Mouse (Mus musculus) layer of hippocampus, adult 2 months (tissue): Measurements from ENCODE around the gene Hao1. TPM values are rescaled to one million over a fixed set of nuclear protein-coding genes. Genes with fewer than 3 reads are reported as not detected.

Source experiments
- DNase-seq, 2 experiments: peaks; one replicate each; pipeline ENCODE4 v3.0.0; 2022; ENCODE audit warnings: low spot score in 2 of 2
- H3K27ac ChIP-seq: fragments of 200-600 bp; 2 replicates; pipeline ENCODE4 v1.8.1; 2022
- H3K4me3 ChIP-seq: fragments of 200-600 bp; 2 replicates; pipeline ENCODE4 v1.8.1; 2022; ENCODE audit warnings: mild to moderate bottlenecking
- CTCF ChIP-seq: fragments of 200-600 bp; conservative IDR thresholded peaks from 2 replicates; pipeline ENCODE4 v1.8.1; 2022; ENCODE audit warnings: antibody characterized with exemption, mild to moderate bottlenecking, moderate library complexity
- total RNA-seq, 2 experiments: library from RNA; stranded (reverse); gene quantifications; 2 replicates each; pipeline ENCODE4 v1.2.3; 2021

Hao1 gene
- total RNA-seq, 2 experiments from 2014 or later, result not detected

DNA sequence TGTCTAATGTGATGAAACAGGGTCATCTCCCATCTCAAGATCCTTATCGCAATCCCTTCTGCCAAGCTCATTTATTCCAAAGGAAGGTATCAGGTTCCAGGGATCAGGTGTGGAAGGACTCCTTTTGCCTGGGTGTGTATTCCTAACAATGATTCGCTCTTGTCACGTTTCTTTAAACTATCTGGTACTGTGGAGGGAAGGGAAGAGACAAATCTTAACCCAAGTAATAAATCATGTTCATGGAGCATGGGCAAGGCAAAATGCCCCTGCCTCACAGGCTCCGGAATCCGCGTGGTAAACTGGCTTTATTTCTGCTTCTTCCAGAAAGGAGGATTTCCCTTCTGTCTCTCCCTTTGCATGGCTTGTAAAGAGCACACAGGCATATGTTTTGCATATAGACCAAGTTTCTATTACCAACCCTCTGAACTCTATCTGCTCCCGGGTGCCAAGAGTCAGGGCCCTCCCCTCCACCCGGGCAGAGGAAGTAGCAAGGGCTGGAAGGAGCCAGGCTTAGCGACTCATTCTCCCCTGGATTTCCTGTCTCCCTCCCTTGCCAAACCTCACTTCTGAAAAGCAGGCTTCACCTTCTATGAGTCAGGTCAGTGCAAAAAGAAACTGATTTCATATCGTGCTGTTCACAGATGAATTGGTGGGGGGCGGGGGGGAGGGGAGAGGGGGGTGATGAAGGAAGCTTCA, 26.6 kb downstream of the Hao1 start:
- H3K4me3 ChIP-seq, result peak overlapping the region; percentile 13; the same call in 1 of the 2 replicates
- no peak for DNase-seq
- no peak for TF ChIP-seq CTCF
- no peak overlapping the region for H3K27ac ChIP-seq

GRCm38 (mm10) chr2:134518042-134518441, 36.1 kb downstream of the Hao1 start:
- TF ChIP-seq CTCF, result no peak
- H3K27ac ChIP-seq, result no peak overlapping the region
- H3K4me3 ChIP-seq, result no peak overlapping the region
- DNase-seq, result no peak

DNA sequence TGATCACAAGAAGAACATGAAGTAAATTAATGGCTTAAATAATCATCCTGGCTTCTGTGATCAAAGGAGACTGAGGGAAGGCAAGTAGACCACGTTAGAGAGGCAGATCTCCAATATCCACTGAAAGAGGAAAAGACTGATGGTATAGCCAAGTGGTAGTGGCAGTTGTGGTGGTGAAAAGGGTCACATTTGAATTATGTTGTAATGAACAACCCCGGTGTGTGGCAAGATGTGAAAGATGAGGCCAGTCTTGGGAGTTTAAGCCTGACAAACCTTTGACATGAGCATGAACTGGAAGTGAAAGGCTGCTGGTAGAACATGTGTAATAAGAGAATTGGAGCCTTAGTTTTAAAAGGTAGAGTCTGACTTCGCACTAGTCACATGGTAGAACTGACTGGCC, 54.4 kb downstream of the Hao1 start:
- DNase-seq, result no peak
- Histone ChIP-seq H3K27ac (no peak overlapping the region), H3K4me3 (no peak overlapping the region)
- no peak for TF ChIP-seq CTCF

DNA sequence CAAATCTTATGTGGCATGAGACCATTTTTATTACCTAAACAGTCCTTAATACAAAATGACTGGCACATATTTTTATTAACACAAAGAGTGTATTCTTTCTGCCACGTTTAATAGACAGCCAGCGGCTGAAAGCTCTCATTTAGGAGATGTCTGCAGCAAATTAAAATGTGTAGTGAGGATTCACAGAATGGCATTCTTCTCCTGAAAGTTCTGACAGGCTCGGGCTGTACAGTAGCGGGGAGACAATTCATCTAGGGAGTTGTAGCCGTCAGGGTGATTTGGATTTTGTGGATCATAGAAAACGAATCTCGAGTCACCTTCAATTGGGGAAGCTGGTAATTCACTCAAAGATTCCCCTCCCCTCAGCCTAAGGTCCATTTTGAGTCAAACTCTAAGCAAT, 55.7 kb downstream of the Hao1 start:
- H3K27ac ChIP-seq, result no peak overlapping the region
- H3K4me3 ChIP-seq, result no peak overlapping the region
- no peak for DNase-seq
- no peak for TF ChIP-seq CTCF

DNA sequence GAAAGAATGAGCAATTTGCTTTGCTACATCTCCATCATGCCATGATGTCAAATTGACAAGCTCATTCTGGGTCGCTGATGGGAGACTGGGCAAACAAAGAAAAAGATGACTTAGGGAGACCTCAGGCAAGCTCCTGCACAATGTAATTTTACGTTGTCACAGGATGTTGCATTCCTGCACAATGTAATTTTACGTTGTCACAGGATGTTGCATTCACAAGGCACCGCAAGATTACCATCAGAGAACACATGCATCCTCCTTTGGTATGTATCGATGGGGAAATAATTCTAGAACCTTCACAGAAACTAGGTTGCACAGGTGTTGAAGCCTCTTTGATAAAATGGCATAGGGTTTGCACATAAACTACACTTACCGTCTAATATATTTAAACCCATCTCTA, 65.5 kb downstream of the Hao1 start:
- TF ChIP-seq CTCF, result no peak
- DNase-seq, result no peak
- Histone ChIP-seq H3K27ac (no peak overlapping the region), H3K4me3 (no peak overlapping the region)

DNA sequence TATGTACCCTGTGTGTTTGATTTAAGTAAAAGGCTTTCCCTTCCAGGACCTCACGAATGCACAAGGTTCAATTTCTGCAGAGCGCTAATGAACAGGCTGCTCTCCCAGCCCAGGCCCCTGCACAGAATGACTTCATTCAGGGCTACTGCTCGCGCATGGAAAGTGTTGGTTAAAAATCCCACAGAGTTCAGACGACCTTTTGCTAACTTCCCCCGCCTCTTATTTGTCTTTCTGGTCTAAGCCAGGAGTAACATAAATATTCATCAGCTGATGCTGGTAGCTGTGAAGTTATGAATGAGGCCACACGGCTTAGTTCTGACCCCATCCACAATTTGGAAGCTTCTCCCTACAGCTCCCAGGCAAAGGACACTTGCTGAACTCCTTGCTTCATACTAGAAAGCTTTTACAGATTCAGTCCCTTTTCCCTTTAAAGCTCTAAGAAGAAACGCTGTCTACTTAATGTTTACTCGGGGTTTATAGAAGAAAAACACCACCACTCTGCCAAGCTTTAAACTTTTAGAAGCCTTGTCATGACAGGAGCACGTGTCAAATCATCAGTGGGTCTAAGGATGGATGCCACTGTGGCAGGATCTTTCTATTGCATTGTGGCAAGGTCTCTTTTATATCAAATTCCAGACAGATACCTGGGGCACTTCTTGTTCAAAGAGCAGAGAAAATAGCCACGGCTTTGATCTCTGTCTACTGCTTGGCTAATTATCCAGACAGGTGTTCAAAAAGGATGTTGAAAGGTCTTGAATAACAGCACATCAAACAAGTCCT, 67.9 kb downstream of the Hao1 start:
- H3K4me3 ChIP-seq, result no peak overlapping the region
- DNase-seq, result no peak
- H3K27ac ChIP-seq, result no peak overlapping the region
- TF ChIP-seq CTCF, result no peak

DNA sequence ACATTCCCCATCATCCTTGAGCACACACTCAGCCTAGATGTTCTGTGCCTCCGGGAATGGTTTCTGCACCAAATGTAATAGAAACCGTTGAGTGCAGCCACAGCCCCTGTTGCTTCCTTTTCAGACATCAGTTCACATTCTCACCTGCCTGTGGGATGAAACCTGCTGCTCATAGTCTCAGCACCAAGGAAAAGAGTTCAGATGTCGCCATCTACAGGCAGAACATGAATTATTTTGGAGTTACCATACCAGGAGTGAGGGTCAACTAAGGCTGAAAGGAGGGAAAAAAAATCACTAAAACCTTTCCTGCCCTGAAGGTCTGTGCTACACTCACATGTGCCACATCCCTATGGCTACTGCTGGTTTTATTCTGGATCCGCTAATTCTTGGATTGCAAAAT, 71.5 kb downstream of the Hao1 start:
- H3K27ac ChIP-seq, result no peak overlapping the region
- TF ChIP-seq CTCF, result peak; percentile 71
- peak in 1 of 2 experiments; percentile 18 for DNase-seq
- H3K4me3 ChIP-seq, result no peak overlapping the region

- TF ChIP-seq CTCF, result peak; percentile 92
- no peak overlapping the region for H3K27ac ChIP-seq
- DNase-seq, result peak; percentile 50 to 75
- H3K4me3 ChIP-seq, result no peak overlapping the region
Measured at GRCm38 (mm10) chr2:134481759-134482158, 72.4 kb downstream of the Hao1 start.

GRCm38 (mm10) chr2:134481174-134481573, 73.0 kb downstream of the Hao1 start:
- H3K27ac ChIP-seq, result no peak overlapping the region
- H3K4me3 ChIP-seq, result no peak overlapping the region
- no peak for DNase-seq
- TF ChIP-seq CTCF, result no peak

DNA sequence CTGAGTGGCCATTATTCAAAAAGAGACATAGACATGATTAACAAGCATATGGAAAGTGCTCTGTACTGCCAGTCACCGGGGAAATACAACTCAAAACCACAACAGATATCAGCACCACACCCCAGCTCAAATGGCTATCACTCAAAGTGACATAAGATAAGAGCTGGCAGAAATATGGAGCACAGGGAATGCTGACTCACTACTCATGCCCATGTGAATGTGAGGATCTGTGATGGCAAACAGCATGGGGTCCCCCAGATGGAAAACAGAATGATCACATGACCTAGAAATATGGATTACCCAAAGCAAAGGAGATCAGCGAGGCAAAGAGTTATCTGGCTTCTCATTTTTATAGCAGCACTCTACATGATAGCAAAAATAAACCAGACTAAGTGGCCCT, 89.0 kb downstream of the Hao1 start:
- H3K27ac ChIP-seq, result no peak overlapping the region
- TF ChIP-seq CTCF, result no peak
- DNase-seq, result no peak
- H3K4me3 ChIP-seq, result no peak overlapping the region

- no peak for DNase-seq
- H3K27ac ChIP-seq, result no peak overlapping the region
- H3K4me3 ChIP-seq, result no peak overlapping the region
- no peak for TF ChIP-seq CTCF
Measured at GRCm38 (mm10) chr2:134462321-134462720, 91.8 kb downstream of the Hao1 start.

DNA sequence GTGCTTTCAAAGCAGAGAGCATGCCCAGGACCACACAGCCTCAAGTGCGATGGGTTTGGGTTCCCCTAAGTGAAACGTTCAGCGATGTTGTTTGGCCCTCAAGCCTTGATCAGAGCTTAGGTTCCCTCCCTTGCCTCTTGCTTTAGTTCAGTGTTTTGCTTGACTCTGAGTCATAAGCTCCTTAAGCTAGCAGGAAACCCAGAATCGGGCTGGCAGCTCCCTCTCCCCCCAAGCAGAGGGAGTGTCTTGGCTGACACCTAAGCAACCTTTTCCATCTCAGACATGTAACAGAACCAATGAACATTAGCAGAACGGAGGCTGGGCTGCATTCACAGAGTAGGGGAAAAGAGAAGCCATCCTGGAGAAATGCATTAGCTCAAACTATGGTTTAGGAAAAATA, 93.3 kb downstream of the Hao1 start:
- Histone ChIP-seq H3K4me3 (no peak overlapping the region), H3K27ac (no peak overlapping the region)
- no peak for DNase-seq
- TF ChIP-seq CTCF, result no peak

DNA sequence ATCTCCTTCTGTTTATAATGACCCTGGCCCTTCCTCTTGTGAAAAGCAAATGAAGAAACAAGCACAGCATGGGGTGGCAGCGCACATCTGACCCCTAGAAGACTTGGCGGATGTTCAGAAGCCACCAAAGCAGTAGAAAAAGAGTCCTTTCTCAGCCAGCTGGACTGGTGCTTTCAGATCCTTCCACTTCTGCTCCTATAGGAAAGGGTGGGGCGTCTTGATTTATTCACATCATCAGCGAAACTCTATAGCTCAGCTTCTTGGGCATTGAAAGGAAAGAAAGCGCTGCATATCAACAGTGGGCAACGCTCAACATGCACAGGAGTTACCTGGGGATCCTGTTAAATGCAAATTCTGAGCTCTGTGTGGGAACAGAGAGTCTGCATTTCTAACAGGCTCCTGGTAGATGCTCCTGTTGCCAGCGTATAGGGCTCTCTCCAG, 98.1 kb downstream of the Hao1 start:
- Histone ChIP-seq H3K27ac (no peak overlapping the region), H3K4me3 (no peak overlapping the region)
- no peak for DNase-seq
- no peak for TF ChIP-seq CTCF

DNA sequence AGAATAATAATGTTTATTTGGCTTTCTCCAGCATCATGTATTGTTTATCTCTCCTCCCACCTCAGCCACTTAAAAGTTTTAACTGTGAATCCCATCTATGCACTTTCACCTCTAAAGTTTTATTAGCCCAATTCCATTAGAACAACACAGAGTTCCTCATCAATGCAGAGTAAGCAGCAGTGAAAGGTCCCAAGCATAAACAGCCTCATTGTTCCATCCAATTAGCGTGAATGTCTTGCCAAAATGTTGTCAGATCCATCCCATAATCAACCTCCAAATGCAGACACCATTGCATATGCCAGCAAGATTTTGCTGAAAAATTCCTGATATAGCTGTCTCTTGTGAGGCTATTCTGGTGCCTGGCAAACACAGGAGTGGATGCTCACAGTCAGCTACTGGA, 101.4 kb downstream of the Hao1 start:
- no peak for DNase-seq
- Histone ChIP-seq H3K27ac (no peak overlapping the region), H3K4me3 (no peak overlapping the region)
- no peak for TF ChIP-seq CTCF
